Mouse (Mus musculus): ENCODE results near the gene Nav3.

Gene Nav3

DNA sequence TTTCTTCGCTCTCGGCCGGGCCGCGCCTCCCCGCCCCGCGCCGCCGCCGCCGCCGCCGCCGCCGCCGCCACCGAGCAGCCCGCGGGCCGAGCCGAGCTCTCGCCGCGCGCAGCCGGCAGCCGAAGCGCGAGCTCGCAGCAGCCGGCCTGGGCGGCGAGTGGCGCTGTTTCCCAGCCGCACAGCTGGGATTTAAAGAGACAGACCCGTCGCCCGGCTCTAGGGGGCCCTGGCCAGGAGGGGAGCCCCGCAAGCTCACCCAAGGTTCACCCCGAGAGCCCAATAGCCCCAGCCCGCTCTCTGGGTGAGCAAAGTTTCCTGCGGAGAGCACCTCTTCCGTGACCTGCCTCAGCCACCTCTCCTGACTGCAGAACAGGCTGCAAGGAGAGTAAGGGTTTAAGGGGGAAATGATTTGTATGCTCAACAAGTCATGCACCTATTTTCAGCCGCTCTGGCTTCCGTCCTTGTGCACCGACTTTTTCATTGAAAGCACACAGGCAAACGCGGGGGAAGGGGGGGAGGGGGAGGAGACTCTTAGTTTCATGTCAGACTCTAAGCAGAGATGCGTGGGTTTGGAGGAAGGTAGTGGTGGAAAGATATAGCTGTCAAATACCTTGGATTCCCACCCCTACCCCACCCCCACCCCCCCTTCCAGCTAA is at the start of gene Nav3:
Gene Nav3, minus strand, starts transcription at position 367 of the 656 bp plus-strand sequence.
- DNase-seq (ENCODE audit: low read depth, low spot score), result no peak

DNA sequence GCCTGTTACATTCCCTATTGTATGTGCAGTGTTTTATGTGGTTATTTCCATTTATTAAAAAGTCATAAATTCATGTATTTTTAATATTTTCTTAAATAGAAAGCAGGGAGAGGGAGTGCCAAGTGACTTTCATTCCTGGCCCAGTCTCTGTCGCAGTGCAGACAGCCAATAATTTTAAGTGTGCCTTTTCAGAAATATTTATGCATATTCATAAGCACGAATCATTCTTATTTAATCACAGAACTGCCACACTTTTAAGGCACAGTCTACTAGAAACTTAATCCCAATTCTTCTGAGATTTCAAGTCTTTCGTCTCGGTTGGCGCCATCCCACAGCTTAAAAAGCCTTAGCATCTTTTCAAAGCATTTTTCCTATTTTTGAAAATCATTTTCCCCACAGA is 29.3 kb upstream of the Nav3 start:
- DNase-seq (ENCODE audit: low read depth, low spot score), result no peak

DNA sequence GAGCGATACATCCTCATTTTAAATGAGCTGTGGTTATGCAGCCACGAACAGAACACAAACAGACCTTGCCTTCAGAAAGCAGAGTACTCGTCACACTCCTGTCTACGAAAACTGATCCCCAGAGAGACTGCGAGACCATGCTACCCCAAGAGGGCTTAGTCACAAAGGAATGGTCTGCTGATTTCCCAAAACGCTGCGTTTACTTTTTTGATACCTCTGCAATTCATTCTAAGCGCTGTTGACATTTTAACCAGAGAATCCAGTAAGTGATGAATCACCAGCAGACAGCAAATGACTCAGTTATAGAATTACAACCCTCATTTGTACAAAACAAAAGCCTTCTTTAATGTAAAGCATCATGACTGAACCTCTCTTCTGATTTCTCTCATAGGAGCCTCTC is 28.8 kb upstream of the Nav3 start:
- no peak for DNase-seq (ENCODE audit: low read depth, low spot score)

DNA sequence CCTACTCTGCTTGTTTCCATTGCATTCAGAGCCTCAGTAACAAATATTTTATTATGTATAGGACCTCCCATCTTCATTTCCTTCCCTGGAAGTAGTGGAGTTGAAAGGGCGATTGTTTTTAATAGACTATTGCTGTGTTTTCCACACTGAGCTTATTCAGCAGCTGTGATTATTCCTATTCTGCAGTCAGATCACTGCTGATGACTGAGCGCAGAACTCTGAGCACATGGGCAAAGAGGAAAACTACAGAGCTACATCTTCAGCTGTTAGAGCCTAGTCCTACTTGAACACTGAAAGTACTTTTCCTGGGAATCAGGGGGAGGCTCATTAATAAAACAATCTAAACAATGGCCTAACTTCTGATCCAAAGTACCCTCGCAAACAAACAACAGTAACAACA is 23.2 kb upstream of the Nav3 start:
- no peak for DNase-seq (ENCODE audit: low read depth, low spot score)

DNA sequence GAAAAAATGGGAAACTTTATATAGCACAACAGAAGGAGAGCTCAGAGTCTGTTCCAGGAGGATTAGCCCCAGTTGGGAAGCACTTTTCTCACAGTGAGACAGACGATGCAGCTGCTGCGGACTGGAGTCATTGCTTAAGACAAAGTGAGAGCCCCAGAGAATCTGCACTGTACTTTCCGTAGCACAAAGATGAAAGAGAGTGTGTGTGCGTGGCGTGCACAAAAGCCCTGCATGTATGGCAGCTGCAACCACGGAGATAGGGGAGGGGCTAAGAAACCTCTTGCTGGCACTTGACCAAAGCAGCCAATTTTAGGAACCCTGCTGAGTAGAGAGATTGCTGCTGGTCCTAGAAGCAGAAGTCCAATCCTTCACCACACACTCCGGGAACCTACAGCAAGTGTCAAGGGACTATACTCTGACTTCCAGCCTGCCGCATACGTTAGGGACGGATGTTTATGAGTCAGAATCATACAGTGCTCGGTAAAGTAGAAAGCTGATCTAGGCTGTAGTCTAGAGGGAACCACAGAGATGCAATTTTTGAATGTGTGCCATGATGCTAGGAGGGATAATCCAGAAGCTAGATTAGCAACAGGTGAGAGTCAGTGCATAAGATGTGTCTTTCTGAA is 21.8 kb upstream of the Nav3 start:
- no peak for DNase-seq (ENCODE audit: low read depth, low spot score)

DNA sequence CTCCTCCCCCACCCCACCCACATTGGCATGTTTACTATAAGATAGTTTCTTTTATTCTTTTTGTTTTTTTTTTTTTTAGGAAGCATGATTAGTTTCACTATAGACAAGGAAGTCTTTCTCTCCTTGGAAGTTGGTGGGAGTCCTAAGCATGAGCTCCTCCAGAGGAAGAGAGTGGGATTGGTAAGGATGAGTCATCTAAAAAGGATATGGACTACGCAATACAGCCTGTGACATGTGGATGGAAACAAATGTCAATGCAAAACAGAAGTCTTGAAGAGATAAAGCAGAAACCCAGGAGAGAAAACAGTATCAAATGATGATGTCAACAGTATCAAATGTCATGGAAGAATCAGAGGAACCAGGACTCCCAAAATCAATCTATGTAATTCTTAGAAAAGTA is 18.1 kb upstream of the Nav3 start:
- no peak for DNase-seq (ENCODE audit: low read depth, low spot score)

DNA sequence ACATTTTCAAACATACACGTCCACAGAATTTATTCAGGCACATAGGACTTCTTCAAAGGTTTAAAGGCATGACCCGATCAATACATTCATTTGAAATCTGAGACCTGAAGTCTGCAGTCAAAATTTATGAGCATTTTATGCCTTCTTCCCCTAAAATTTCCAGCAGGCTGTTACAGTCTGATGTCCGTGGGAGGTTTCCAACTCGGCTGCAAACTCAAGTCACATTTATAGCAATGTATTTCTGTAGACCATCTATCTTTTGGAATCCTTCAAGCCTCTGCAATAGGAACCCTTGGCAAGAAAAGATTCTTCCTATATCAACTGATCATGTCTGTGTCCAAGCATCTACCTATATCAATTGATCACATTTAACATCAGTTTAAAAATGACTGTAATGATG is 13.4 kb upstream of the Nav3 start:
- no peak for DNase-seq (ENCODE audit: low read depth, low spot score)

DNA sequence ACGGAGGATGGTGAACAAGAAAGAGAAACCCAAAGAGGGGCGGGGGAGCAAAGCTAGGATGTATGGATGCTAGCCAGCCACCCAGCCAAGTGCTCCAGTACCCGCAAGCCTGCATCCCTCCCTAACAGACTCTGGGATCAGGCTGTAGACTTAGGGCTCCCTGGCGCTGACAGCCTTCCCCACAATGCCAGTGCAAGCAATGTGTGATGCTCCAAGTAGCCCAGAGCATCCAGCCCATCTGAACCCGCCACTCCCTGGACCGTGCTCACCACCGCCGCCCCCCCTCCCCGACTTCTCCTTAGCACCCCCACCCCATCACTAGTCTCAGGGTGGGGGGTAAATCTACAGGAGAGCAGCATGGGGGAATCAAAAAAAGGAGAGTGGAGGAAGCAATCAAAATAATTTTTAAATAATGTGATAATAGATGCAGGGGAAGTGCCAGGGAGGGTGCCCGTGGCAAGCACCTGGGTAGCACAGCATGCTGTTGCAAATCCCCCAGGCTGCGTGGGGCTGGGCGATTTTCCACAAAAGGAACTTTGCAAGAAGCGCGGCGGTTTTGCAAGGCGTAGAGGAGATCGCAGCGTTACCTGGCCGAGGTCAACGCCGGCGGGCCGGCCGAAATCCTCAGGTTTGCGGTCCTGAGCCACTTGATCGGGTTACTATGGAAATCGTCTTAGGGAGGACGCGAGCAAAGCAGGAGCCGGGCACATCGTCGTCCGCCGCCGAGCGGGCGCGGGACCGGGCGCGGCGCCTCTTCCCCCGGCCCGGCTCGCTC is 754 bp downstream of the Nav3 start:
- DNase-seq (ENCODE audit: low read depth, low spot score), result no peak

DNA sequence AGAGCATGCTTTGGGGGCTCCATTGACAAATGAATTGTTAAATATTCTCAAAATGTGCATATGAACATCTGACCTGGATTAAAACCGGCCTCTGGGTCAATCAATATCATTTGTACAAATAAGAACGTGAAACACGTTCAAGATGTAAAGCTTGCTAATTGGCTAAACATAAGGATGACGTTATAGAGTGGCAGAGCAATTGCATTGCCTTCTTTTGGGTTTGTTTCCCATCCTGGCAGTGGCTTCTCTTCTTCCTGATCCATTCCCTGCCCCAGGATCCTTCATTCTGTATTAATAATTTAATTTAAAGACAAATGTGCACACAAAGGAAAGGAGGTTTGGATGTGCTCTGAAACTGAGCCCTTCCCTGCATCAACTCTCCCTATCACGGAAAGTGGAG is 2.4 kb downstream of the Nav3 start:
- DNase-seq (ENCODE audit: low read depth, low spot score), result no peak

DNA sequence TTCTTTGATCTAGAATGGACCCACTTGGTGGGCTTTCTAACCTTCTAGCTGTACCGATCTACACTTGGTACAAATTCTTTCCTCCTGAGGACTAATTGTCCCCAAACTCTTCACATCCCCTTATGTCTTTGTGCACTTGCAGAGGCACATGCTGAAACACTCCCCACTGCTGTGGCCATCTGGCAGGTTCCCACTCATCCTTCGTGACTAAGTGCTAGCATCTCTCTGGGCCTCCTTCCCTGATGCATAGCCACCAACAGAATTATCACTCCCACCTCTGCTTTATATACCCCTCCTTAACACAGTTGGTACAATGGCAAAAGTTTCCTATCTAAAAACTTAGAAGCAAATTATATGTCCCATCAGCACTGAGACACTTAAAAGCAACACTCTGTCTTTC is 15.6 kb downstream of the Nav3 start:
- DNase-seq (ENCODE audit: low read depth, low spot score), result no peak

DNA sequence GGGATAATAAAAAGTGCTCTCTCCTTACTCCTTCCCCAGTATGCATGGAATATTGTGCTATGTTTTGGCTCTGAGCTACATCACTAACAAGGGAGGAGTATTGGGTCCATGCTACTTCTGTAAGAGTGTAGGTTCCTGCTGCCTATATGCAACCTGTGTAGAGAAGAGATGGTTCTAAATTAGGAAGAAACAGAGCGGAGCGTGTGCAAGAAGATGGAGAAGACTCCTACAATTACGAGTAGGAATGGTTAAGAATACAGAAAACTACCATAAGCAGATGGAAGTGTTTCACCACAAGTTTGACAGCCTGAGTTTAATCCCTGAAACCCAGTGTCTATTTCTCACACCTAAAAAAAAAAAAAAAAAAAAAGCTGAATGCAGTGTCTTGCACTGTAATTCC is 24.9 kb downstream of the Nav3 start:
- no peak for DNase-seq (ENCODE audit: low read depth, low spot score)

DNA sequence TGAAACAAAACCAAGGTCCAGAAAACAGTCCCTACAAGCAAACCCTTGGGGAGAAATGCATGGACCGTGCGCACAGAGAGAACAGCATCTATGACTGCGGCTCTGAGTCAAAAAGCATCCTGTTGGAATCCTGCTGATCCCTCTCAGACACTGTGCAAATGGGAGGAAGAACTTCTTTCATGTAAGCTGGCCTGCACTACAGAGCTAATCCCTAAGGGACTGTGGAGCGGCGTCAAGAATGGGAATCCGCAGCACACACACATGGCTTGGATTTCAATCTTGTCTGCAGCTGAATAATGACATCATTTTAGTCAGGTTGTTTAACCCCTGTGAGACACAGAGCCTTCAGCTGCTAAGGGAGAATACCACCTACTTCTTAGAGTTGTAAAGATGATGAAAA is 26.4 kb downstream of the Nav3 start:
- DNase-seq (ENCODE audit: low read depth, low spot score), result no peak

DNA sequence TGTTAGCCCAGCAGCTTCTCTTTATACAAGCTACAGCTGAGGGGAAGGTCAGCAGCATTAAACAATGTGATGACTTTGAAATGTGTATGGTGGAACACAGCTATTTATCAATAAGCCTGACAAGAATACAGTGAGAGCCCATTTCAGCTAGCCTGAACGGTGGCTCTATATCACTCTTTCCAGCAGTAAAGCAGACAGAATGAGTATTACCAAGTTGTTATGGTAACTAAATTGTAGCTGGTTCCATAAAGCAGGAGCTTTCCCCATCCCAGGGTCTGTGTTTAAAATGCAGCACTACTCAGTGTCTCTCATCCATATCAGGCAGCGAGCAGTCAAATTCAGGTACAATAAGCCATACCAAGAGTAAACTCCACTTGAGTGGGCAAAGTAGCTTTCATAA is 27.0 kb downstream of the Nav3 start:
- no peak for DNase-seq (ENCODE audit: low read depth, low spot score)

DNA sequence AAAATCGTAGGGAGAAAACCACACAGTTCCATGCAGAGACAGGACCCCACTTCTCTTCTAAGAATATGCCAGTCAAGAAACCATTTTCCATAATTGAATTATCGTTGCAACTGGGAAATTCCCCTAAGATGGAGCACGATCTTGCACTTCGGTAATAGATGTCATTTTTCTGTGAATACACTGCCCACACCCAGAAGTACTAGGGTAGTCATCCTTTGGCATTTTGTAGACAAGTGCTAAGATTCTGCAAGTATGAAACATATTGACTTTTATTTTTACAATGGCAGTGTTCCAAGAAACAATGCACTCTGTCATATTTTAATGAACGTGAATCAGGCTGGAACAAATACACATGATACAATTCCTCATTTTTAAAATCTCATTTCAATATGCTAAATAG is 34.5 kb downstream of the Nav3 start:
- DNase-seq (ENCODE audit: low read depth, low spot score), result no peak

DNA sequence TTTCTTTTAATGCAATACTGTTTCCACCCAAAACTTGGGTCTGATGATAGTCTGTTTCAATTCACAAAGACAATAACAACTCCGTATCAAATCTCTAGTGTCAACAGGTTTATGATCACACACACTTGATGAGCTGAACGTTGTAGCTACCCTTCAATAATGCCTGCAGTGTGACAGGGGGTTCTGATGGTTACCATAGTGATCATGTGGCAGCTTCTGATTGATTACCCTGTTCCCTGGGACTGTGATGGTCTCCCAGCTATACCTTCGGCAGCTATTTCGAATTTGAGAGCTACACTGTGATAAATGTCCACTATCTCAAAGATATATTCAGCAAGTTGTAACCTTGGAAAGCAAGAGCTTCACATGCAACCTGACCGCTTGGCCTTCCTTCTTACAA is 39.0 kb downstream of the Nav3 start:
- DNase-seq (ENCODE audit: low read depth, low spot score), result no peak

DNA sequence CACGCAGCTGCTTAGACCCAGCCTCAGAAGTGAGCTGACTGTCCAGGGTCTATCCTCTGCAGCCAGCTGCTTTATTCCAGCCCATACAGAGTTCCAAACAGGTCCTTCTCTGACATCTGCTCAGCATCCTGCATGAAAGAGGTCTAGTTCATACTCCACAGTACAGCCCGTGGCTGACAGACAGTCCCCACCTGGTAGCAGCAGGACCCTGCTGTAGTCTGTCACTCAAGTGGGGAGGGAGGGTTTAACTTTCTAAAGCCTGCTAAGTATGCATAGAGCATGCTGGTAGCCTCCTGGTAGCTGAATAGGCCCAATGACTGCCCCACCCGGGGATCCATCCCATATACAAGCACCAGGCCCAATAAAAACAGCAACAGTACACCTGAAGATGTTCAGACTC is 40.4 kb downstream of the Nav3 start:
- no peak for DNase-seq (ENCODE audit: low read depth, low spot score)

DNA sequence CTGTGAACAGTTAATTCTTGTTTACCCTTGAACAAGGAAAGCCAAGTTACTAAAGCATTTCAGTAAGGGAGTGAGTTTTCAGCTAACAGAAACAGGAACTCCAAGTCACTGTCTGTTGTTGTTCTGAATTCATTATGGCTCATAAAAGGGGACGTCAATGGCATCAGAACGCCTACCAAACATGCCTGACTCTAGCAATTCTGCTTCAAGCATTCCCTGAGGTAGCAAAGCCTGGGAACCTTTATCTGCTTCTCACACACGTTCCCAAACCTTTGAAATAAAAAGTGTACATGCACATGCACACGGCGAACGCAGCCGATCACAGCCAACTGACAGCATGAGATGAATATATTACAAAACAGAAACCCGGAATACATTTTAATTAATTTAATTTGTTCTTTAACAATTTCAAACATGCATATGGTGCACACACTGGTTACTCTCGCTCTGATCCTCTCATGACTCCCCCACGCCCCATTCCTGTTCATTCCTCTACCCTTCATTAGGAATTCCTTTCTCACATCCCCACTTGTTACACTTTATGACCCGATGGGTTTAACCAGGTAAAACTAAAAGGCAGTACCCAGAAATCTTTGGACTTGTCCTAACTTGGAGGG is 42.6 kb downstream of the Nav3 start:
- DNase-seq (ENCODE audit: low read depth, low spot score), result no peak

DNA sequence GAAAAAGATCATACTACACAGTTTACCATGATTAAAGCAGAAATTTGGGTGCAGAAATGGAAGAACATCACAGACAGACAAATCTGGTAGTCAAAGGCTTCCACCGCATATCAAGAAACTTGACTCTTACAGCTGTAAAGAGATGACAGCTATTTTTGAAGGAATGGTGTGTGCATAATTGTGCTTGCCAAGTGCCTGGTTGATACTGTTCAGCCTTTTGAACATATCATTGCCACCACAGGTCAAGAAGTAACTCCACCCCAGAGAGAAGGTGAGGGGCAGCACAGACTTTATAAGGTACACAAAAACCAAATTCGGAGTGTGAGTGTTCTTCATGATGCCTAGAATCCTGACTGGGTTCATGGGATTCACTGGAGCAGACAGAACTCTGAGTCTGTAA is 53.1 kb downstream of the Nav3 start:
- DNase-seq (ENCODE audit: low read depth, low spot score), result no peak

DNA sequence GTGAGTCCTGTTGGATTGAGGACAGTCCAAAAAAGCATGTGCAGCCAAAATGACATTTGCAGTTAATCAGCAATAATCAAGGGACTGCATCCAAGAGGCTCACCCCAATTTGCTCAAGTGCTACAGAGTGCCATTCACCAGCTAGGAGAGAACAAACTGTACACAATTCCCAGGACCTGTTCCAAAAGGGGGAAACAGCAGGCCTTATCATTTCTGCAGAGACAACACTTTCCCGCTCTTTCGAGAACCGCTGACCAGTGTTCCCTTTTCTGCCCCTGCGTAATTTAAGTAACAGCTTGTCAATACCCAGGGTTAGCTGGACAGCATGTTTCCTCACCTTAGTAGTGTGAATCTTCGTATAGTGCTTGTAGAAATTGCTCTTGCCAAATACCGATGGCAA is 55.4 kb downstream of the Nav3 start:
- DNase-seq (ENCODE audit: low read depth, low spot score), result no peak

DNA sequence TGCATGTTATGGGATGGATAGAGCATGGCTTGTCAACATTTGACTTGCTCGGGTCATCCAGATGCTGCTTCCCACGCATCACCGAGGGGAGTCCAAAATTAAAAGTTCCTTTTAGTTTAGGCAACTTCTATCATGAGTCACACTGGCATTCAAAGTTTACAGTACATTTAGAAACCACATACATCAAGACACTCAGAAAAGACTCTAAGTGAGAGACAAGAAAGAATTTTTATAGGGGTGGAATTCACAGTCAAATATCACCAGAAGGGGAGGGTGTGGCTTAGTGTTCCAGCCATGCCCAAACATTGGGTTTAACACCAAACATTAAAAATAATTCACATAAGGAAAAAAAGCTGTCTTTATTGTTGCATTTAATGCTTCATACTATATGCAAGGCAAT is 57.4 kb downstream of the Nav3 start:
- DNase-seq (ENCODE audit: low read depth, low spot score), result no peak

DNA sequence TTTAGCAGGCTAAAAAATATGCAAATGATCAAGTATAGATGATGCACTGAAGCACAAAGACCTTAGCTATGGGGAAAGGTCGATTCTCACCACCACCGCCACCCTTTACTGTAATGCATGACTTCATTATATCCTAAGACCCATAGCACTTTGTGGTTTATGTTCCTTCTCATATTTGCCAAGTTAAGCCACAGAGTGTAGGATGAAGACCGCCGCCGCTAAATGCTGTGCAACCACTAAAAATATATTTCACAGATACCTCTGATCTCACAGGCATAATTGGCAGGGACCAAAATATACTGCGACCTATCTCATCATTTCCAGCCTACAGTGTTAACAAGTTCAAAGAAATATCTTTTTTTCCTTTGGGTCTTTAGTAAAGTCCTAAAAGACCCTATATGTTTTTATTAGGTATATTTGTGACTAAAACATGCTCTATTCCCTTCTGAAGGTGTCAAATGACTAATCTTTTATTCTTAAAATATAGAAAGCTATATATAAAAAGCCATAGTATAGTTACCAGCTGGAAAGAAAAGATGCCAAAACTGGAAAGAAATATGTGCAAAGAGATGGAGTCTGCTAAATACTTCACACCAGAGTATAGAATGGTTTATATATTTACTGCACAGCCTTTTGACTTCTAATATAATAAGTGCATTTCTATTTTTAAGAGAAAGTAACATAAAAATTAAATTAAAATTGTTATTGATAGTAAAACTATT is 69.4 kb downstream of the Nav3 start:
- DNase-seq (ENCODE audit: low read depth, low spot score), result no peak

All from A20 (cell line).